Mouse (Mus musculus) liver, embryonic 14.5 days (tissue): ENCODE measurements around the gene Pcolce2.

Source experiments
- CTCF ChIP-seq: IDR thresholded peaks from 2 replicates; pipeline ENCODE4 v1.5.1; 2016; ENCODE audit warnings: antibody characterized with exemption, low read depth, control low read depth
- EP300 ChIP-seq: IDR thresholded peaks from 2 replicates; pipeline ENCODE4 v1.6.1; 2016; ENCODE audit warnings: antibody characterized with exemption, low read depth

GRCm38 (mm10) chr9:95694526-95694925 lies 57.1 kb downstream of the Pcolce2 start:
- TF ChIP-seq CTCF: no peak
- no peak for TF ChIP-seq EP300
